Mouse (Mus musculus): ENCODE results near the gene Pxn. TPM values are rescaled to one million over a fixed set of nuclear protein-coding genes. Genes with fewer than 3 reads are reported as not detected.

Pxn gene
- polyA plus RNA-seq, 1 experiment from 2014 or later, result 14.4 TPM

GRCm38 (mm10) chr5:115564737-115565393 lies 58.4 kb downstream of the Pxn start, which contains the start of gene Gcn1l1:
Gene Gcn1l1, plus strand, starts transcription at chr5:115565254.
- H3K4me1 ChIP-seq (ENCODE audit: control insufficient read depth, insufficient read depth, low read length), result peaks cover 31% of the 10 kb centered on the region

GRCm38 (mm10) chr5:115565403-115565802 lies 58.9 kb downstream of the Pxn start:
- Histone ChIP-seq H3K9ac (ENCODE audit: low read depth, low read length) (peak overlapping the region; percentile 95), H3K4me3 (ENCODE audit: low read depth, low read length) (peak overlapping the region; percentile 86), H3K36me3 (ENCODE audit: control insufficient read depth, insufficient read depth, low read length) (peaks cover 20% of the 10 kb centered on the region), H3K27me3 (ENCODE audit: control insufficient read depth, insufficient read depth, low read length) (no peaks in the 10 kb centered on the region), H3K4me1 (ENCODE audit: control insufficient read depth, insufficient read depth, low read length) (peaks cover 29% of the 10 kb centered on the region), H3K4me2 (peak overlapping the region; percentile 86), H3K9me3 (replicated peaks; ENCODE audit: control insufficient read depth, low read length) (no peaks in the 10 kb centered on the region), H3K27ac (ENCODE audit: low read depth, low read length) (peak overlapping the region; percentile 50)
- WGBS (ENCODE audit: insufficient replicate concordance), result under 1% methylated on average over 32 of the region's 46 CpGs
- peak; percentile 12; the same call in 1 of the 2 replicates for ATAC-seq (replicated peaks; ENCODE audit: insufficient number of reproducible peaks, low FRiP score, low TSS enrichment)

More at GRCm38 (mm10) chr5:115564737-115565393, 58.4 kb downstream of the Pxn start, which contains the start of gene Gcn1l1:
- peak within 1 kb of the TSS; percentile 50 for H3K27ac ChIP-seq (ENCODE audit: low read depth, low read length)
- peak within 1 kb of the TSS; percentile 95 for H3K9ac ChIP-seq (ENCODE audit: low read depth, low read length)
- peak within 1 kb of the TSS; percentile 86 for H3K4me2 ChIP-seq
- peaks cover 20% of the 10 kb centered on the region for H3K36me3 ChIP-seq (ENCODE audit: control insufficient read depth, insufficient read depth, low read length)
- peak; percentile 87 for ATAC-seq (replicated peaks; ENCODE audit: insufficient number of reproducible peaks, low FRiP score, low TSS enrichment)
- no peaks in the 10 kb centered on the region for H3K27me3 ChIP-seq (ENCODE audit: control insufficient read depth, insufficient read depth, low read length)
- H3K9me3 ChIP-seq (replicated peaks; ENCODE audit: control insufficient read depth, low read length), result no peaks in the 10 kb centered on the region
- peak within 1 kb of the TSS; percentile 86 for H3K4me3 ChIP-seq (ENCODE audit: low read depth, low read length)
- WGBS (ENCODE audit: insufficient replicate concordance), result 2% methylated on average over 48 of the region's 55 CpGs

- Histone ChIP-seq H3K27me3 (ENCODE audit: control insufficient read depth, insufficient read depth, low read length) (no peaks in the 10 kb centered on the region), H3K4me2 (no peak overlapping the region), H3K4me3 (ENCODE audit: low read depth, low read length) (no peak overlapping the region), H3K36me3 (ENCODE audit: control insufficient read depth, insufficient read depth, low read length) (peaks cover 7% of the 10 kb centered on the region), H3K4me1 (ENCODE audit: control insufficient read depth, insufficient read depth, low read length) (peaks cover 24% of the 10 kb centered on the region), H3K9me3 (replicated peaks; ENCODE audit: control insufficient read depth, low read length) (no peaks in the 10 kb centered on the region), H3K9ac (ENCODE audit: low read depth, low read length) (no peak overlapping the region), H3K27ac (ENCODE audit: low read depth, low read length) (peak overlapping the region; percentile 51)
- 60% methylated on average over 10 of the region's 10 CpGs for WGBS (ENCODE audit: insufficient replicate concordance)
- ATAC-seq (replicated peaks; ENCODE audit: insufficient number of reproducible peaks, low FRiP score, low TSS enrichment), result no peak
These were observed 62.2 kb downstream of the Pxn start for GRCm38 (mm10) chr5:115568681-115569080.

- H3K4me2 ChIP-seq, result no peak overlapping the region
- peaks cover 25% of the 10 kb centered on the region for H3K4me1 ChIP-seq (ENCODE audit: control insufficient read depth, insufficient read depth, low read length)
- no peak overlapping the region for H3K4me3 ChIP-seq (ENCODE audit: low read depth, low read length)
- ATAC-seq (replicated peaks; ENCODE audit: insufficient number of reproducible peaks, low FRiP score, low TSS enrichment), result no peak
- peak overlapping the region; percentile 51; the same call in 1 of the 2 replicates for H3K27ac ChIP-seq (ENCODE audit: low read depth, low read length)
- H3K9me3 ChIP-seq (replicated peaks; ENCODE audit: control insufficient read depth, low read length), result no peaks in the 10 kb centered on the region
- H3K27me3 ChIP-seq (ENCODE audit: control insufficient read depth, insufficient read depth, low read length), result no peaks in the 10 kb centered on the region
- H3K36me3 ChIP-seq (ENCODE audit: control insufficient read depth, insufficient read depth, low read length), result peaks cover 9% of the 10 kb centered on the region
- 63% methylated on average over 11 of the region's 11 CpGs for WGBS (ENCODE audit: insufficient replicate concordance)
- no peak overlapping the region for H3K9ac ChIP-seq (ENCODE audit: low read depth, low read length)
These were observed 62.8 kb downstream of the Pxn start for GRCm38 (mm10) chr5:115569308-115569707.

GRCm38 (mm10) chr5:115569721-115570120 lies 63.2 kb downstream of the Pxn start:
- no peak overlapping the region for H3K4me3 ChIP-seq (ENCODE audit: low read depth, low read length)
- no peak for ATAC-seq (replicated peaks; ENCODE audit: insufficient number of reproducible peaks, low FRiP score, low TSS enrichment)
- no peak overlapping the region for H3K27ac ChIP-seq (ENCODE audit: low read depth, low read length)
- peaks cover 12% of the 10 kb centered on the region for H3K36me3 ChIP-seq (ENCODE audit: control insufficient read depth, insufficient read depth, low read length)
- no peak overlapping the region for H3K9ac ChIP-seq (ENCODE audit: low read depth, low read length)
- peaks cover 24% of the 10 kb centered on the region for H3K4me1 ChIP-seq (ENCODE audit: control insufficient read depth, insufficient read depth, low read length)
- H3K4me2 ChIP-seq, result no peak overlapping the region
- WGBS (ENCODE audit: insufficient replicate concordance), result 87% methylated on average over 4 of the region's 4 CpGs
- no peaks in the 10 kb centered on the region for H3K9me3 ChIP-seq (replicated peaks; ENCODE audit: control insufficient read depth, low read length)
- no peaks in the 10 kb centered on the region for H3K27me3 ChIP-seq (ENCODE audit: control insufficient read depth, insufficient read depth, low read length)

- Histone ChIP-seq H3K4me3 (ENCODE audit: low read depth, low read length) (no peak overlapping the region), H3K27ac (ENCODE audit: low read depth, low read length) (no peak overlapping the region), H3K9ac (ENCODE audit: low read depth, low read length) (no peak overlapping the region), H3K4me1 (ENCODE audit: control insufficient read depth, insufficient read depth, low read length) (peaks cover 20% of the 10 kb centered on the region), H3K36me3 (ENCODE audit: control insufficient read depth, insufficient read depth, low read length) (peaks cover 19% of the 10 kb centered on the region), H3K27me3 (ENCODE audit: control insufficient read depth, insufficient read depth, low read length) (no peaks in the 10 kb centered on the region), H3K4me2 (no peak overlapping the region), H3K9me3 (replicated peaks; ENCODE audit: control insufficient read depth, low read length) (no peaks in the 10 kb centered on the region)
- WGBS (ENCODE audit: insufficient replicate concordance), result 91% methylated on average over 7 of the region's 7 CpGs
- no peak for ATAC-seq (replicated peaks; ENCODE audit: insufficient number of reproducible peaks, low FRiP score, low TSS enrichment)
These were observed 64.6 kb downstream of the Pxn start for GRCm38 (mm10) chr5:115571086-115571485.

GRCm38 (mm10) chr5:115572679-115573535 lies 66.4 kb downstream of the Pxn start:
- 0 out of 2 replicates have a peak overlapping the region, but pooled peaks have one; percentile 4 for H3K9ac ChIP-seq (ENCODE audit: low read depth, low read length)
- H3K27ac ChIP-seq (ENCODE audit: low read depth, low read length), result peak overlapping the region; percentile 77
- H3K4me2 ChIP-seq, result no peak overlapping the region
- H3K4me1 ChIP-seq (ENCODE audit: control insufficient read depth, insufficient read depth, low read length), result peaks cover 13% of the 10 kb centered on the region
- H3K36me3 ChIP-seq (ENCODE audit: control insufficient read depth, insufficient read depth, low read length), result peaks cover 30% of the 10 kb centered on the region
- H3K9me3 ChIP-seq (replicated peaks; ENCODE audit: control insufficient read depth, low read length), result no peaks in the 10 kb centered on the region
- ATAC-seq (replicated peaks; ENCODE audit: insufficient number of reproducible peaks, low FRiP score, low TSS enrichment), result 0 out of 2 replicates have a peak, but pooled peaks have one; percentile 64
- WGBS (ENCODE audit: insufficient replicate concordance), result 53% methylated on average over 17 of the region's 17 CpGs
- no peaks in the 10 kb centered on the region for H3K27me3 ChIP-seq (ENCODE audit: control insufficient read depth, insufficient read depth, low read length)
- H3K4me3 ChIP-seq (ENCODE audit: low read depth, low read length), result no peak overlapping the region

GRCm38 (mm10) chr5:115574992-115575391 lies 68.5 kb downstream of the Pxn start:
- WGBS (ENCODE audit: insufficient replicate concordance), result 90% methylated on average over 8 of the region's 8 CpGs
- Histone ChIP-seq H3K27me3 (ENCODE audit: control insufficient read depth, insufficient read depth, low read length) (no peaks in the 10 kb centered on the region), H3K9me3 (replicated peaks; ENCODE audit: control insufficient read depth, low read length) (no peaks in the 10 kb centered on the region), H3K4me2 (no peak overlapping the region), H3K4me3 (ENCODE audit: low read depth, low read length) (no peak overlapping the region), H3K36me3 (ENCODE audit: control insufficient read depth, insufficient read depth, low read length) (peaks cover 45% of the 10 kb centered on the region), H3K27ac (ENCODE audit: low read depth, low read length) (no peak overlapping the region), H3K9ac (ENCODE audit: low read depth, low read length) (0 out of 2 replicates have a peak overlapping the region, but pooled peaks have one; percentile 22), H3K4me1 (ENCODE audit: control insufficient read depth, insufficient read depth, low read length) (peaks cover 5% of the 10 kb centered on the region)
- ATAC-seq (replicated peaks; ENCODE audit: insufficient number of reproducible peaks, low FRiP score, low TSS enrichment), result no peak

Data from heart, embryonic 11.5 days (tissue).